Mouse (Mus musculus): ENCODE measurements around the gene St7.

Gene St7

GRCm38 (mm10) chr6:17895562-17895961 lies 202.8 kb downstream of the St7 start:
- DNase-seq (ENCODE audit: low read depth, low spot score): no peak

- no peak for DNase-seq (ENCODE audit: low read depth, low spot score)
Observed at GRCm38 (mm10) chr6:17898539-17898938, 205.8 kb downstream of the St7 start.

- no peak for DNase-seq (ENCODE audit: low read depth, low spot score)
Observed at GRCm38 (mm10) chr6:17903355-17903754, 210.6 kb downstream of the St7 start.

GRCm38 (mm10) chr6:17905776-17906175 lies 213.0 kb downstream of the St7 start:
- DNase-seq (ENCODE audit: low read depth, low spot score): no peak

- DNase-seq (ENCODE audit: low read depth, low spot score): no peak
Observed at GRCm38 (mm10) chr6:17906289-17906688, 213.6 kb downstream of the St7 start.

- DNase-seq (ENCODE audit: low read depth, low spot score): no peak
Observed at GRCm38 (mm10) chr6:17912312-17912711, 219.6 kb downstream of the St7 start.

GRCm38 (mm10) chr6:17912825-17913224 lies 220.1 kb downstream of the St7 start:
- DNase-seq (ENCODE audit: low read depth, low spot score): no peak

- DNase-seq (ENCODE audit: low read depth, low spot score): no peak
Observed at GRCm38 (mm10) chr6:17913315-17913714, 220.6 kb downstream of the St7 start.

- no peak for DNase-seq (ENCODE audit: low read depth, low spot score)
Observed at GRCm38 (mm10) chr6:17914300-17914699, 221.6 kb downstream of the St7 start.

- DNase-seq (ENCODE audit: low read depth, low spot score): no peak
Observed at GRCm38 (mm10) chr6:17917233-17917632, 224.5 kb downstream of the St7 start.

GRCm38 (mm10) chr6:17922180-17922579 lies 229.4 kb downstream of the St7 start:
- DNase-seq (ENCODE audit: low read depth, low spot score): no peak

GRCm38 (mm10) chr6:17922967-17923366 lies 230.2 kb downstream of the St7 start:
- no peak for DNase-seq (ENCODE audit: low read depth, low spot score)

- DNase-seq (ENCODE audit: low read depth, low spot score): no peak
Observed at GRCm38 (mm10) chr6:17923370-17923769, 230.6 kb downstream of the St7 start.

GRCm38 (mm10) chr6:17923894-17924505 lies 231.3 kb downstream of the St7 start:
- no peak for DNase-seq (ENCODE audit: low read depth, low spot score)

GRCm38 (mm10) chr6:17925267-17925666 lies 232.5 kb downstream of the St7 start:
- peak; percentile 37 for DNase-seq (ENCODE audit: low read depth, low spot score)

- DNase-seq (ENCODE audit: low read depth, low spot score): no peak
Observed at GRCm38 (mm10) chr6:17927746-17928145, 235.0 kb downstream of the St7 start.

- DNase-seq (ENCODE audit: low read depth, low spot score): no peak
Observed at GRCm38 (mm10) chr6:17931187-17931586, 238.5 kb downstream of the St7 start.

- no peak for DNase-seq (ENCODE audit: low read depth, low spot score)
Observed at GRCm38 (mm10) chr6:17931835-17932234, 239.1 kb downstream of the St7 start.

- no peak for DNase-seq (ENCODE audit: low read depth, low spot score)
Observed at GRCm38 (mm10) chr6:17932806-17933205, 240.1 kb downstream of the St7 start.

GRCm38 (mm10) chr6:17938631-17939346 lies 246.1 kb downstream of the St7 start:
- DNase-seq (ENCODE audit: low read depth, low spot score): peak; percentile 23

GRCm38 (mm10) chr6:17941916-17942315 lies 249.2 kb downstream of the St7 start:
- no peak for DNase-seq (ENCODE audit: low read depth, low spot score)

- DNase-seq (ENCODE audit: low read depth, low spot score): no peak
Observed at GRCm38 (mm10) chr6:17942344-17942743, 249.6 kb downstream of the St7 start.

- DNase-seq (ENCODE audit: low read depth, low spot score): no peak
Observed at GRCm38 (mm10) chr6:17943877-17944617, 251.3 kb downstream of the St7 start.
